13 mouse cellular contexts compared by ENCODE assay signal in genomic region chr10:23541914-23542313, GRCm38 (mm10).
A peak's percentile ranks its signal among the peaks of the same experiment; 100 is the strongest.
DNase-seq lines count a peak whose midpoint lies in the region; ATAC-seq lines count a peak whose summit lies in the region.
"Had no signal": no experiment of that assay in that cellular context is flagged by ENCODE, and none has a peak within 500 bp of the region (broad histone marks: within the 10 kb centered on the region; RNA-seq: fewer than 3 reads in every experiment).

No protein-coding gene starts in this region.

- no peaks in the 10 kb centered on the region for H3K9me3 ChIP-seq in kidney, embryonic 16.5 days (ENCODE audit: low read length)
- H3K9me3 ChIP-seq: limb, embryonic 15.5 days had no signal

- no peaks in the 10 kb centered on the region for H3K4me1 ChIP-seq in kidney, embryonic 16.5 days (ENCODE audit: insufficient read depth, low read length)
- H3K4me1 ChIP-seq: limb, embryonic 15.5 days had no signal

- ATAC-seq in kidney, embryonic 16.5 days (ENCODE audit: low FRiP score, low TSS enrichment), result no peak

- H3K4me3 ChIP-seq in kidney, embryonic 16.5 days (ENCODE audit: low read length), result no peak overlapping the region
- H3K4me3 ChIP-seq: erythroblast, embryonic 14.5 days; limb, embryonic 15.5 days had no signal

- DNase-seq in kidney, adult 11 months, result peak; percentile 72
- DNase-seq in Muller cell, postnatal 12 days (ENCODE audit: inconsistent ontology term), result peak; percentile 76
- DNase-seq in adipocyte (ENCODE audit: low spot score), result peak; percentile 75
- DNase-seq in kidney, postnatal 10 days, result peak; percentile 34
- no peak for DNase-seq in ovary, postnatal 14 days (ENCODE audit: low spot score)
- no peak for DNase-seq in B cell, adult 2 months
- DNase-seq: lung, postnatal 36 days; midbrain, embryonic 14.5 days; spleen, adult 18-20 months had no signal

- no peak overlapping the region for H3K4me2 ChIP-seq in kidney, embryonic 16.5 days (replicated peaks; ENCODE audit: low read depth, low read length)
- H3K4me2 ChIP-seq: hindbrain, embryonic 14.5 days; limb, embryonic 15.5 days had no signal

- WGBS in kidney, embryonic 16.5 days, result 61% methylated on average over 5 of the region's 5 CpGs

- H3K27ac ChIP-seq in kidney, embryonic 16.5 days (ENCODE audit: low read length), result no peak overlapping the region
- H3K27ac ChIP-seq: hindbrain, embryonic 14.5 days; limb, embryonic 15.5 days had no signal

- no peak overlapping the region for H3K9ac ChIP-seq in kidney, embryonic 16.5 days (replicated peaks; ENCODE audit: low read length)
- H3K9ac ChIP-seq: hindbrain, embryonic 14.5 days; limb, embryonic 15.5 days had no signal

- no peaks in the 10 kb centered on the region for H3K36me3 ChIP-seq in kidney, embryonic 16.5 days (ENCODE audit: insufficient read depth, low read length)
- H3K36me3 ChIP-seq: limb, embryonic 15.5 days had no signal

- no peaks in the 10 kb centered on the region for H3K27me3 ChIP-seq in kidney, embryonic 16.5 days (ENCODE audit: insufficient read depth, low read length)
- H3K27me3 ChIP-seq: limb, embryonic 15.5 days had no signal

Comparison
In these comparisons a context has a peak if more than half of its experiments do, and no peak if none do; other contexts are left out.
1. DNase-seq: peak in kidney, adult 11 months (single experiment), Muller cell, postnatal 12 days (single experiment), adipocyte (single experiment) and kidney, postnatal 10 days (single experiment); none in ovary, postnatal 14 days (single experiment) and B cell, adult 2 months (0 of 2).